Mouse (Mus musculus): ENCODE data around the gene Ncf2. TPM values are rescaled to one million over a fixed set of nuclear protein-coding genes. Genes with fewer than 3 reads are reported as not detected.

Gene Ncf2
- total RNA-seq, 1 experiment from 2014 or later = 657 TPM

DNA sequence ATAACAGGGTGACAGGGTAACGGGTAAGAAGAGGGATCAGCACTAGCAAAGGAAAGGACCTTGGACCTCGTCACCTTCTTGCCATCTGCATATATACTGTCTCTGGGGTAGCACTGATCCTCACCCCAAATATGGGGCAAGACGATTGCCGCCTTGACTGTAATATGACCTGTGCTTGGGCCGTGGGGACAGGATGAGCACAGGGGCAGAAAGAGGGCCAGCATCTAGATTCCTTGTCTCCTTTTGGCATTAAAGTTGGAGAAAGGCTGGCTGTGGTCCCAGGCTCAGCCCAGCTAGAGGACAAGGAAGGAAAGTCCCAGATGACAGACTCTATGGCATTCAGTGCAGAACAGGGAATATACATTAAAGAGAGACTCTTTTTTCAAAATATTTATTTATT lies 26.5 kb downstream of the Ncf2 start:
- no peak for ATAC-seq (replicated peaks; ENCODE audit: insufficient number of reproducible peaks, low FRiP score, low TSS enrichment, poor library complexity, severe bottlenecking)

GRCm38 (mm10) chr1:152828168-152828567 lies 28.2 kb downstream of the Ncf2 start:
- ATAC-seq (replicated peaks; ENCODE audit: insufficient number of reproducible peaks, low FRiP score, low TSS enrichment, poor library complexity, severe bottlenecking) = no peak

- no peak for ATAC-seq (replicated peaks; ENCODE audit: insufficient number of reproducible peaks, low FRiP score, low TSS enrichment, poor library complexity, severe bottlenecking)
Observed at GRCm38 (mm10) chr1:152828637-152829355, 28.8 kb downstream of the Ncf2 start.

- no peak for ATAC-seq (replicated peaks; ENCODE audit: insufficient number of reproducible peaks, low FRiP score, low TSS enrichment, poor library complexity, severe bottlenecking)
Observed at GRCm38 (mm10) chr1:152830054-152830453, 30.1 kb downstream of the Ncf2 start.

DNA sequence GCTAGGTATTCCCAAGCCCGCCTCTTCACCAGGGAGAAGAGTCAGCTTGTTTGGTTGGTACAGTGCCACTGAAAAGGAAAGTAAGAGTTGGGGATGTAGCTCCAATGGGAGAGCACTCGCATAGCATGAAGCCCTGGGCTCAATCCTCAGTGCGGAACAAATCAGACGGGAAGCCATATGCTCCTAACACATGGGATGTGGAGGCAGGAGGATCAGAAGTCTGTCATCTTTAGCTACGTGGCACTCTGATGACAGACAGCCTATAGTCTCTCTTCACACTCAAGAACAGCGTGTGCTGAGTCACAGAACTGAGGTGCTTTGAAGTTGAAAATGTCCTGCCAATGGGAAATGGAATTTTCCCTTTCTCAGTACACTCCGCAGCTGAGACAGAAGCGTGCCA lies 31.0 kb downstream of the Ncf2 start:
- ATAC-seq (replicated peaks; ENCODE audit: insufficient number of reproducible peaks, low FRiP score, low TSS enrichment, poor library complexity, severe bottlenecking) = no peak

GRCm38 (mm10) chr1:152831619-152832018 lies 31.6 kb downstream of the Ncf2 start:
- ATAC-seq (replicated peaks; ENCODE audit: insufficient number of reproducible peaks, low FRiP score, low TSS enrichment, poor library complexity, severe bottlenecking) = no peak

- ATAC-seq (replicated peaks; ENCODE audit: insufficient number of reproducible peaks, low FRiP score, low TSS enrichment, poor library complexity, severe bottlenecking) = peak; percentile 78
Observed at GRCm38 (mm10) chr1:152832316-152832715, 32.3 kb downstream of the Ncf2 start.

- ATAC-seq (replicated peaks; ENCODE audit: insufficient number of reproducible peaks, low FRiP score, low TSS enrichment, poor library complexity, severe bottlenecking) = no peak
Observed at GRCm38 (mm10) chr1:152835061-152835460, 35.1 kb downstream of the Ncf2 start.

DNA sequence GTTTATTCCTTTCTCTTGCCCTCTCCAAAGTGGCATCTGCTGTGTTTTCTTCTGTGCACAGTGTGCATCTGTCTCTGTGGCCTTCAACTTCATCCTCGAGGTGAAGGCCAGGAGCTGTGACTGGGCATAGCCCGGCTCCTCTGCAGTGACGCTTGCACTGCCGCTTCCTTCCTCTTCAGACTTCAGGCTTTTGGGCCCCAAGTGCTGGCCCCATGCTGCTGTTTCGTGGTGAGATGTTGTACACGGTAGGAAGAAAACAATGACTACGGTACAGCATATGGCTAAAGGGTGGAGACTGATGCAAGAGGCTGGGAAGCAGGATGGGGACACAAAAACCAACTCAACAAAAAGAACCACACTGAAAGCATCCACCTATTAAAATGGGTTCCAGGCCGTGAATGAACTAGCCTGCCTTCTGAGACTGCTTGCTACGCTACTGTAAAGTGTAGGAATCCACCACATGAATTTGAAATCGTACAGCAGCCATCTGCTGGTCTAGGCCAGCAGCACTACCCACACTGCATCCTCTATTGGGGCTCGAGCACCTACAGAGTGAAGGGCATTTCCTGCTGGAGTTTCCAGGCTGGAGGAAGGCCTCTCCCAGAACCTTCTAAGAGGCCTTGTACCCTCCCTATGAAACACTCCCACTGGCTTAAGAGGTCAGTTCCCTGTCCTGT lies 38.2 kb downstream of the Ncf2 start:
- ATAC-seq (replicated peaks; ENCODE audit: insufficient number of reproducible peaks, low FRiP score, low TSS enrichment, poor library complexity, severe bottlenecking) = peak; percentile 41

GRCm38 (mm10) chr1:152838841-152839240 lies 38.8 kb downstream of the Ncf2 start:
- no peak for ATAC-seq (replicated peaks; ENCODE audit: insufficient number of reproducible peaks, low FRiP score, low TSS enrichment, poor library complexity, severe bottlenecking)

DNA sequence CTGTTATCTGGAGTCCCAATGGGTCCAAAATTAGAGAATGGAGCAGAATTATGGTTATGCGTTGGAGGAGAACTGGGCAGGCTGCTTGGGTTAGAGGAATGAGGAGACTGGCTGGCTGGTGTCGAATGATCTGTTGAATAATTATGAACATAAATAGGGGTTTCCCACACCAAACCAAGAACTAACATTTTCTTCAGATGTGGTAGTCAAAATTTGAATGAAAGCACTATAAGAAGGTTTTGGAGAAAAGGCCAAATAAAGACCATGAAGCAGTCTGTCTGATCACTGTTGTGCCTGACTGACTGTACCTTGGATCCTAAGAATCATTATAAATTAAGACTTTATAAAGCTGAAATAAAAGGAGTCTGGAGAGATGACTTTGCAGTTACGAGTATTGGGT lies 40.3 kb downstream of the Ncf2 start:
- no peak for ATAC-seq (replicated peaks; ENCODE audit: insufficient number of reproducible peaks, low FRiP score, low TSS enrichment, poor library complexity, severe bottlenecking)

DNA sequence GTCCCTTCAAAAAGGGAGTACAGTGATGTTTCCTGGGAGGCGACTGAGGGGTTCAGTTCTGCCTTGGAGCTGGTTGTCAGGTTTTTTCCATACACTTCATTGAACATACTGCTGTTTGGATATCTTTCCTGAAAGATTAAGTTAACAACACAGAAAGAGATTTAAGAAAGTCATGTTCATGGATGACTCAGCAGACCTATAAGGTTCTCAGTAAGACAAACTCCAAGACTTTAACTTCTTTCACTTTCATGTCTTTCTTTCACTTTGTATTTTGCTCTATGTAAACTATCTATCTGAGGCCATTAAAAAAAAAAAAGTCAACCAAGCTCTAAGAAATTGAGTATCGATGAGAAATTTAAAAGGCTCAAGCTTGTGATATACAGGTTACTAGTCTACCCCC lies 41.1 kb downstream of the Ncf2 start:
- ATAC-seq (replicated peaks; ENCODE audit: insufficient number of reproducible peaks, low FRiP score, low TSS enrichment, poor library complexity, severe bottlenecking) = no peak

DNA sequence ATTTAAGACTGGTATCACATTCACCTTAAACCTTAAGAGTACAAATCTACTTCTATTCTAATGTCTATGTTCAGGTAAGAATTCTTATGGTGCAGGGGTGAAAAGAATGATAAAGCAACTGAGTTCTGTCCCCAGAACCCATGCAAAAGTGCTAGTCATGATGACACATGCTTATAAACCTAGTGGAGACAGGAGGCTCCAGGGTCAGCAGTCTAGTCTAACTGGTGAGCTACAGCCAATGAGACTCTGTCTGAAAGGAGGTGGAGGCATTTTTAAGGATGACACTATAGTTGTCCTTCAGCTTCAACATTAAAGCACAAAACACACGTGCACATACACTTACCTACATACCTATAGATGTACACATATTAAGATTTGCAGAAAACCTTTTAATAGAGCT lies 44.6 kb downstream of the Ncf2 start:
- ATAC-seq (replicated peaks; ENCODE audit: insufficient number of reproducible peaks, low FRiP score, low TSS enrichment, poor library complexity, severe bottlenecking) = no peak

GRCm38 (mm10) chr1:152845211-152845730 lies 45.3 kb downstream of the Ncf2 start:
- no peak for ATAC-seq (replicated peaks; ENCODE audit: insufficient number of reproducible peaks, low FRiP score, low TSS enrichment, poor library complexity, severe bottlenecking)

DNA sequence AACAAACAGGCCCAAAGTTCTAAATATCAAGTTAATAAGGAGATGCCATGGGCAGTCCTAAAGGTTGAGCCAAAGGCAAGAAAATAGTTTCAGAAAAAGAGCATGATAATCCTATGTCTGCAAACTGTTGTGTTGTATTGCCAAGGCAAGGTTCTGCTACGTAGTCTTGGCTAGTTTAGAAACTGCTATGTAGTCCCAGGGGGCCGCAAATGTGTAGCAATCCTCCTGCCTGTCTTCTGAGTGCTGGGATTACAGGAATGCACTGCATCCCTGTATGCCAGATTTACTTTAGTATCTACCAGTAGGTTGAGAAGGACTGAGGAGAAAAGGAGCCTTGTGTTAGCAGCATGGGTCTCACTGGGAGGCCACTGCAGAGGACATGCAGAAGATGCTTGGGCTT lies 46.9 kb downstream of the Ncf2 start:
- no peak for ATAC-seq (replicated peaks; ENCODE audit: insufficient number of reproducible peaks, low FRiP score, low TSS enrichment, poor library complexity, severe bottlenecking)

GRCm38 (mm10) chr1:152869901-152870300 lies 69.9 kb downstream of the Ncf2 start:
- no peak for ATAC-seq (replicated peaks; ENCODE audit: insufficient number of reproducible peaks, low FRiP score, low TSS enrichment, poor library complexity, severe bottlenecking)

- no peak for ATAC-seq (replicated peaks; ENCODE audit: insufficient number of reproducible peaks, low FRiP score, low TSS enrichment, poor library complexity, severe bottlenecking)
Observed at GRCm38 (mm10) chr1:152871031-152871430, 71.0 kb downstream of the Ncf2 start.
